Mouse (Mus musculus) adipocyte (in vitro differentiated cells): ENCODE data around the gene Slc35c2.

Experiments
- DNase-seq: peaks from one replicate; pipeline ENCODE4 v3.0.0-alpha.2; 2016; ENCODE audit warnings: low spot score

Gene Slc35c2

DNA sequence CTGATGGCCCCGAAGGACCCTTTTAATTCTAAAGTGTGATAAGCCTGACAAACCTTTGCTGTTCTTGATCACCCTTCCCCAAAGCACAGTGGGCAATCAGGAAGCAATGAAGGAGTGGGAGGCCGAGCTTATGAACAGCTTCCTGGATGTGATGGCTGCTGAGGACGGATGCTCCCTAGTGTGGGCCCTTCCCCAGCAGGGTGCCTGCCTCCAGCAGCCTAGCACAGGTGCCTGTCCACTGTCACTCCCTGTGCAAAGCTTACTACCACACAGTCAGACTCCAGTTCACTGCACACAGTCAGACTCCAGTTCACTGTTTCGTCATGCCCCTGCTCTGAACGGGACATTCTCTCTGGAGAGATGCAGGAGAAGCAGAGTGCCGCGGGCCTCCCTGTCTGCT lies 24.7 kb upstream of the Slc35c2 start:
- no peak for DNase-seq

DNA sequence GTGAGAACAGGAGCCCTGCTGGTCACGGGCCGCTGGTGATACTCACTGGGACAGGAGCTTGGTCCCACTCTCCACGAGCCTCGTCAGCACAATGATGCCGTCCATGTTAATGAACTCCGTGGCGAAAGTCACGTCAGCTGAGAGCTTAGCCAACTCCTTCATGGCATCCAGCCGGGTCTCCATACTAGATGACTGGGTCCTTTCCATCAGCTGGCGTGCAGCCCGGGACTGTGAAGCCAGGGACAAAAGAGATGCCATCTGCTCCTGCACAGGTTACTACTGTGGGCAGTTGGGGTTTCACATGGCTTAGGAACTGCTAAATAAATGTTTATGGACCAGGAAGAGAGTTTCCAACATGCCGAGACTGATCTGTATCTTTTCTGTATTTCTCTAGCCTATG lies 23.9 kb upstream of the Slc35c2 start:
- no peak for DNase-seq

DNA sequence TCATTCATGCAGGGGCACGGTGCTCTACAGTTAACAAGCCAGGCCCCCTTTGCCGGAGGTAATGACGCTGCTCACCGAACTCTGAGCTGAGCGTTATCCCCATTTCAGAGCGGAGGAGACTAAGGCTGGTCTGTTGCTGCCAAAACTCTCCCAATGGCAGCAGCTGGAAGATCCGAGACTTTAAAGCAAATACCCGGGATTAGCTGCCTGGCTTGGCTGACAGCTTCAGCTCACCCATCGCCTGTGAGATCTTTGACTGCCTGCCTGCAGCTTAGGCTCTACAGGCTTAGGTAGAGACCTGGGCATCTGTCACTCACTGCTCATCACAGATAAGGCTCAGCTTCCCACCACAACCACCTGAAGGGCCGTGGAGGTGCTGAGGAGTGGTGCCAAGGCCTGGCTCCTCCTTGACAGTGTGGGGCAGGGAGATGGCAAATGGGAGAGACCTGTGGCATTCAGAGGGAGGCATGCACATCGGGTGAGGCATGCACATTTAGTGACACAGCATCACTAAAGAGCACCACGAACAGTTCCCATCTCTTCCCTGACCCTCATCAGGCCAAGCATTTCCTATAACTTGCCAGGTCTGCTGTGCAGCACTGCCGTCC lies 23.3 kb upstream of the Slc35c2 start:
- no peak for DNase-seq

DNA sequence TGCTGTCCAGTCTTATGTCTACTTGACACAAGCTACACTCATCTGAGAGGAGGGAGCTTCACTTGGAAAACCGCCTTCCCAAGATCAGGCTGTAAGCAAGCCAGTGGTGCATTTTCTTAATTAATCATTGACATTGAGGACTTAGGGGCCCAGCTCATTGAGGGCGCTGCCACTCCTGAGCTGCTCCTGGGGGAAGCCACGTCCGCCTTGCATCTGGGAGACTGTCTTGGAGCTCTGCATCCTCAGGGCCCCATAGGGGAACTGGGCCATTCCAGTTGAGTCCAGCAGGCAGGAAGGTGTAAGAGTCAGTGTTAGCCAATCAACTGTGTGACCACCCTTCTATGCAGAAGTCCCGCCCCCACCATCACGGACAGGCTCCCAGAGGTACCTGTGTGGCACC lies 20.1 kb upstream of the Slc35c2 start:
- no peak for DNase-seq

DNA sequence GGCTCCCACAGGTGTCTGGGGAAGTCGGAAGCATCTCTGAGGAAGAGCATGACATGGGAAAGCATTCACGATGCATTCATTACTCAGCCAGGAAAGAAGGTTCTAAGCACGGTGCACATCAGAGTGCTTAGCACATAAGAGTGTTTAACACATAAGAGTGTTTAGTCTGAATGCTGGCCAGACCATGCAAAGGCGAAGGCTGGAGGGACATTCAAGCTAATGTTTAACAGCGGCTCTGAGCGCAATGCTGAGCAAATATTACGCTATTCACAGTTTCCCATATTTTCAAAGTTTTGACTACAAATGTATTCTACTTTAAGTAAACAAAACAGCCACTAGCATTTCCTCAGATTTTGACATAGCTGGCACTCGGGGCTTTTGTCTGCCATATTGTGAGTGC lies 17.8 kb upstream of the Slc35c2 start:
- DNase-seq = no peak

DNA sequence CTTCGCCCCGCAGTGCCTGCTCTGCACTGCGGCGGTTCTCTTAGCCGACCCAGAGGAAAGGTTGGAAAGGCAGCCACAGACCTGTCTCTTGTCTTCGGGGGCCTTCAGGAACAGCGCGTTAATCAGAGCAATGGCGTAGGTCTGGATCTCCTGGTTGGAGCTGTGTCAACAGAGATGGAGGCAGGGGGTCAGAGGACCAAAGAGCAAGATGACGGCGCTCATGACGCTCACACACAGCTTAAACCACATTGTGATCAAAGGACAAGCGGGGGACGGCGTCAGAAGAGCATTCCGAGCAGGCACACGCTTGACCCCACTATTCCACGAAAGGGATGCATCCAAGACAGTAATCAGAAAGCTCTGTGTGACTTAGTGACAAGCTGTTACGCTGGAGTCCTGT lies 17.1 kb upstream of the Slc35c2 start:
- no peak for DNase-seq

DNA sequence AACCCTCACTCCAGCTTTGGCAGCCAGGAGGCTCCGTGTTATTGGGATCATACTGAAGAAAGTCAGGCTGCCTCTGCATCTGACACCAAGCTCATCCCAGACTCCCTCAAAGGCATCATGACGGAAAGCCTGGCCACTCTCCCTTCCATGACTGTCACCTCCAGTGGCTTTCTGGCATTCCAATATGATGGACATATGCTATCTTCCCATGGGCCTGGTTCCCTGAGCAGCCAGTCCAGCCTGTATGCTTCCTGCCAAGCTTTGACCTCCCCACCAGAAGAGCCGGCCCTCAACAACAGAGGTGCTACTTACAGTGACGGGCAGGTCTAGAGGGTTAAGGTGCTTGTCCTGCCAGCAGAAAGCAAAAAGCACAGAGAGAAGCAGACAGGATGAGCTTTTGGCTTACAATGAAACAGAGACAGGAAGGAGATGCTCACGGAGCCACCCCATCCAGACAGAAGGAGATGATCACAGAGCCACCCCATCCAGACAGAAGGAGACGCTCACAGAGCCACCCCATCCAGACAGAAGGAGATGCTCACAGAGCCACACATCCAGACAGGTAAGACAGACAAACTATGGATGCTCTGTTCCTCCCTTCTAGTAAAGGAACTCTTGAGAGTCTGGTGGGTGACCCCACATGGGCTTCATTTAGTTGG lies 15.8 kb upstream of the Slc35c2 start:
- DNase-seq = no peak

DNA sequence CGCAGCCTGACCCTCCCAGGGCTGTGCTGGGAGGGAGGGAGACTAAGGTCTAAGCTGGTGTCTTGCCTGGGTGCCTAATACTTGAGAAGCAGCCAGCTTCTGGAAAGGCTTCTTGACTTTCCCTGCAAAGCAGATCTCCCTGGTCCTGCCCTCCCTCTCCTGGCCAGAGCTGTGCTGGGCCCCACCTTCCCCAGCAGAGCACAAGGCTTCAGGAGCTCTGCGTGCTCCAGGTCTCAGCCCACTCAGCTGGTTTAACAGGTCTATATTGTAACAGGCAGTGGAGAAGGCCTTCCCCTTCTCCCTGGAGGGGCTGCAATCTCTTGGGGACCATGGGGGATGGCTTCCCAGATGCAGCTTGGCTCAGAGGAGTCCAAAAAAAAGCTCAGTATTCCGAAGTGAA lies 13.7 kb upstream of the Slc35c2 start:
- DNase-seq = no peak

DNA sequence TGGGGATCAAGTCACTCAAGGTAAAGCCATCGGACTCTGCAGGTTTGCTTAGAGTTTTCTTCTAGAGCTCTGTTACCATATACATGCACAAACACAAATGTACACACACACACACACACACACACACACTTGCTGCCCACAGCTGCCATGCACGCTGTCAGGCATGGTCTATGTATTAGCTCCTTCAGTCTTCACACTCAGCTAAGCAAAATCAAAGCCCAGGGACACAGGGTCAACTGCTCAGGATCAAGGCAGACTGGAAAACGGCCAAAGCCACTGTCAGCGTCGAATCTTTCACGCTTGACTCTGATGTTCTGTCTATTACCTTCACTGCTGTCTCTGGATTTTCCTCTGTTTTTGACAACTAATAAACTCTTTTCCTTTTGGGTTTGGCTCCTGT lies 13.2 kb upstream of the Slc35c2 start:
- no peak for DNase-seq

DNA sequence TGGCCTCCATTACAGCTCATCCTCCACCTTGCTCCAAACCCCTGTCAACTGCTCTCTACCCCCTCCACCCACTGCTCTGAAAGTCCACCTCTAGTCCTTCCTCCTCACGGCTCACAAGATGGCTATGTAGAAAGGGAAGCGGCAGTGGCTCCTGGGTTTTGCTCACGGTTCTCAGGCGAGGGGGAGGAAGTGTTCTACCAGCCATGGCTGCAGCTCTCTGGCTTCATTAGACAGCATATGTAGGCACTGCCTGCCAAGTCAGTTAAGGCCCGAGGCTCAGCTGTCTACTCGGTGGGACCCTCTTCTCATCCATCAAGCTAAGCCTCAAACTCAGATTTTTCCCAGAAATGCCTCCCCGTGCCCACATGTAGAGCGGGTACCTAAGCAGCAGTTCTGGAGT lies 12.8 kb upstream of the Slc35c2 start:
- DNase-seq = no peak

DNA sequence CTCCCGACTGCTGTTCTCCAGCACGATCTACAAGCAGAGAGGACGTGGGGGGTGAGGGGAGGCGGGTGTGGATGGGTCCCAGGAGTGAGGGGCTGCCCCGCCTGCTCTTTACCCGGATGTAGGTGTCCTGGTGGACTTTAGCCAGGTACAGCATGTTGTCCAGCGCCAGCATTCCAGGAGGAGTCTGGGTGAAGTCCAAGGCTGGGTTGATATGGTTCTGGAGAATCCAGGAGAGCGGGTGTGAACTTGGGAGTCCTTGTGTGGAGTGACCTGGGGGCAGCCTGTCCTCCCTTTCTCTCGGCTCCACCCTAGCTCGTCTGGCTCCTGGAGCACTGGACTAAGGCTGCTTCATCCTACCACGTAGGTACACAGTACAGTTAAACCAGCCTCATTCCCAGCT lies 9.8 kb upstream of the Slc35c2 start:
- DNase-seq = no peak

DNA sequence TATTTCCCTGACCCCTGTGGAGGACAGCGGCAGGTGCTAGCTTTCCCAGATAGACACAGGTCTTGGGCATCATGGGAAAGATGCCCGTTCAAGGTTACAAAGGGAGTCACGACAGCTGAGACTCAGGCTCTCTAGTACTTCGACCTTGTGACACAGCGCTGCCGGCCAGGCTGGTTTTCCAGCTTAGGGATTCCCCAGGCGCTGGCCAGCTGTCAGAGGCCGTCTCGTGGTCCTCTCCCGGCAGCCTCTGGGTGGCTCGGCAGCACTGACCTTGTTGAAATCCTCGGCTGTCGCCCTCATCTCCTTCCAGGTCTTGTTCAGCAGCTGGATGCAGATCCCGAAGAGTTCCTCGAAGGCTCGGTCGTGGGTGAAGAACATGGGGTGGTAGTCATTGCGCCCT lies 8.9 kb upstream of the Slc35c2 start:
- no peak for DNase-seq

DNA sequence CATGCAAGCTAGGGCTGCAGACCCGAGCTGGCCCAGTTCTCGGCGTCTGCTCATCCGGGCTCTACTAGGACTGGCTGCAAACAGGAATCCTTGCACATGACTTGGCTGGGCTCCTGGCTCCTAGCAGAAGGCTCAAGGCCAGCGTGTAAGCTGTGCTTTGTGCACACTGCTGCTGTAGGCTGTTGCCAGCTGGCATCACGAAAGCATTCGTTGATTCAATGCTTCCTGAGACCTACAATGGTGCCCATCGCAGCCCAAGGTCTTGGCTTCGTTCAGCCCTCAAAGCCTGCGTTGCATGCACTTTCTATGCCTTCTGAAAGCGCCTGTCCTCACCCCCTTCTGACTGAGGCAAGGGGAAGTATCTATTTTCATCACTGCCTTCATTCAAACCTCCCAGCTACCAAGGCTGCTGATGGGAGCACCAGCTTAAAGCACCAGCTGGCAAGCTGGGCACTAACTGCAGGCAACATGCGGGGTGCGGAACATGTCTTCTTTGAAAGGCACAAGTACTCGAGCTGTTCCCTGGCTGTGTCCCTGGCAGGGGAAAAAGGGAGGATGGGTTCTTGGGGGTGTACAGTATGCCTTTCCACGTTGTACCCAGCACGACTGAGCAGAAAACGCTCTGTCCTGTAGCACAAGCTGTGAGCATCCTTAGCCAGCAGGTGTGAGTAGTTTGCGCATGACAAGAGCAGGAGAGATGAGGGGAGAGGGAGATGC lies 804 bp upstream of the Slc35c2 start:
- peak; percentile 97 for DNase-seq

DNA sequence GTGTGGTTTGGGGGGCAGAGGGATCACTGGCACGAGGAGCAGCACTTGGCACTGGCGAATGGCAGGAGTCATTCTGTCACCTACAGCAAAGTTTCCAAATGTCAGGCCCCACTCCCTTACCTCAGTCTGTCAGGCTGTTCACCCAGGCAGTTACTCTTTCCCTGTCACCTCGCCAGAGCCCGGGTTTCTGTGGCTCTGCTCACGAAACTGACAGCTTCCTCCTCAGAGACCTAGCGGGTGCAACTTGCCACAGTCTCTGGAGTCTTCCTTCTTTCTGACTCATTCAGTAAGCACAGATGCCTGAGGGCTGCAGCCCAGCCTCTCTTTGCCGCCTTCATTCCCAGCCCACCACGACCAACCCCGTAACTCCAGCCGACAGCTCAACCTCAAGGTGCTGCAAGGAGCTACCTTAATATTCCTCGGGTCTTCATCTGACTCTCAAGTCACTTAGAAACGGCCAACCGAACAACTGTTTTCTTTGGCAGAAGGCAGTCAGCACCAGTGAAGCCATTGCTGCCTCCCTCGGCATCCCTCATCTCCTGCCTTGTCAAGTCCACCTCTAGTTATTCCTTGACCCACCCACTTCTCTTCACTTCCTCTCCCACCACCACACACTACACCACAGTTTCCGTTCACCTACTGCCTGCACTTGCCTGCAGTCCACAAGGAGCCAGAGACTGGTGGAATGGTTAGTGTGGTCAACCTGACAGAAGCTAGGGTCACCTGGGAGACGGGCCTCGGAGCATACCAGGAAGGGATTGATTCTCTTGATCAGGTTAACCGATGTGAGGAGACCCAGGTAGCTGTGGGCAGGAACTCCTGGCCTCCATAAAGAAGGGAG lies 1.1 kb downstream of the Slc35c2 start:
- DNase-seq = peak; percentile 33

DNA sequence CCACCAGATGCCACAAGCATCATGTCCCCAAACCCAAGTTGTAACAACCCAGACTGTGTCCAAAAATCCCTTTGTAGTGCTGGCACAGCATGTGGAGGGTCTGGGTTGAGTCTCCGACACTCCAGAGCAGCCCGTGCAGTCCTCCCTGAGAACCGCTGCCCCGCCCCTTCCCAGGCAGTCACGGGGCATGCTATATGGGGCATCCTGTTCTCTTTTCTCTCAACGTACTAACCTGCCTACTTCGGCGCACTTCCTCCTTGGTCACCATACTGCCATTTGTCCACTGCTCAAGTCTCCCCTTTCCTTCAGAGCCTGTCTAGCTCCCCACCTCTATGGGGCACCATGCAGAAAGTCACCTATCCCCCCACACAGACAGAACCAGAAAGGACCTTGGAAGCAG lies 2.0 kb downstream of the Slc35c2 start:
- no peak for DNase-seq

DNA sequence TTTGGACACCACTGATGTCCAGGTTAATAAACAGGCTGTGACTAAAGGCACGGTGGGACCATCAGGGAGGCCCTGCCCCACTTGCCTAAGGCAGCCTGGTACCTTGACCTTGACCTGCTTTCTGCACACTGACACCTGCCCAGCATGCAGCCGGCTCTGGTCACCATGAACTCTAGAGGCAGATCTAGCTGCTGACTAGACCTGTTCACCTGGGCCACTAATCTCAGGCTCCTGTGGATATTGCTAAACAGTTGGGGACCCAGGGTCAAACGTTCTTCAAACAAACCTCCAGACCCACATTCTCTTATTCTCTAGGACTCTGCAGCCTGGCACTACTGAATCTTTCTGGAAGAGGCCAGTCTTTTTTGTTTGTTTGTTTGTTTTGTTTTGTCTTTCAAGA lies 2.6 kb downstream of the Slc35c2 start:
- no peak for DNase-seq

DNA sequence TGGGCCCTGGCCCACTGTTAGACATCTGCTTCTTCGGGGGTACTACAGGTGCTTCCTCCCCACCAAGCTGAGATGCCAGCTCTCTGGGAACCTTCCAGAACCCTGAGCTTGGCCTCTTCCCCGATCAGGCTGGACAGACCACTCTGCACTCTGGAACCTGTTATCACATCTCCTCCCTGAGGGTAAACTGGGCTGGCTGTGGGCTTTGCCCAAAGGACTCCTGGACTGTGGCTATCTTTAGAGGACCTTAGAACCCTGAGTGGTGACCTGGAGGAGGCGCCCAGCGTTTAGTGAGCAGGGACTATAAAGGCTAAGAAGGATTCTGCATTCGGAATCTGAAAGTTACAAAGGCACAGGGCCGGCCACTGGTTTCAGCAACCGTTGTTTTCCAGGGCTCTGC lies 3.3 kb downstream of the Slc35c2 start:
- DNase-seq = no peak

DNA sequence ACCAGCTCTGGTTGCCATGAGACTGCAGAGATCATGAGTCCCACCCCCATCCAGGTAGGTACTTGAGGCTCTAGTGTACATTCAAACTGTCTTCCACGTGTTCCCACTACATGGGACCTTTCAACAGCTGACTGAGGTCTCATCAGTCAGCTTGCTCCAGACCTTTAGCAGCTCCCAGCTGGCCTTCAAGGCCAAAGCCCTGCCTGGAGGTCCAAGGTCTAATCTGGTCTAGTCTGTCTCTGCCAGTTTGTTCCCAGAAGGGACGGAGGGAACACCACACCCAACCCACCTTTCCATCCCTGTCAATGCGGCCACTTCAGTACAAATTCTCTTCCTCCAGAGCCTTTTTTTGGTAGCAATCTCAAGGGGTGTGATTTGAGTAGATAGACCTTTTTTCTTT lies 4.0 kb downstream of the Slc35c2 start:
- no peak for DNase-seq

DNA sequence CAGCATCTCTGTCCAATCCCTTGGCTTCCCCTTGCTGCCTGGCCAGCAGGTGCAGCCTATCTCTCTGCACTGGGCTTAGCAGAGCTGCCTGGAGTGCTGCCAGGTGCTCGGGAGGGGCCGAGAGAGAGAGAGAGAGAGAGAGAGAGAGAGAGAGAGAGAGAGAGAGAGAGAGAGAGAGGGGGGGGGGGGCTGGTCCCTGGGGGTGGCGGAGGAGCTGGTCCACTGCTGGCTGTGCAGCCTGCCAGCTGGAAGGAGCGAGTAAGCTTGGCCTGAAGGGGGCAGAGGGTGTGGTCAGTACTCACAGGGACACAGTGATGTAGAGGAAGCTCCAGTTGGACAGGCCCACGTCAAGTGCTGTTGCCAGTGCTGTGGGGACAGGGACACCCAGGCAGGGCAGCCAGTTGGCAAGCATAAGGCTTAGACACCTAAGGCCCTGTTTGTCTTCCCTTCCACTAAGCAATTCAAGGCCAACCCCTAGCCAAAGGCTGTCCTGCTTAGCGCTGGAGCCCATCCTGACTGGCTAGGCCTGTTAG lies 5.8 kb downstream of the Slc35c2 start:
- DNase-seq = no peak

DNA sequence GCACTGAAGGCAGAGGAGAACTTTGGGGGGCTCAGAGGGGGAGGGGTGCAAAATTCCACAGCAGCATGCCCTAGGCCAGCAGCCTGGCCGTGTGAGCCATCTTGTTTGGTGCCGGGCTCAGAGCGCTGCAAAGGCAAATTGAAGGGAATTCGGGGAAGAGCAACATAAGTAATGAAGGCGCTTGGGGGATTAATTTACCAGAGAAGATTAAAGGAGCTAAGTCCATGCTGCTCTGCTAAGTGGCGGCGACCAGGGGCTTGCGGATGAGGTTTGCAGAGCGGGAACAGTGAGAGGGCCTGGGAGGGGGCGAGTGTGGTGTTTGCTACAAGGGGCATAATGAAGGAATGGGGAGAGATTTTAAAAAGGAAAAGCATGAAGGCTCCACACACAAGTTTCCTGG lies 8.3 kb downstream of the Slc35c2 start:
- DNase-seq = no peak

DNA sequence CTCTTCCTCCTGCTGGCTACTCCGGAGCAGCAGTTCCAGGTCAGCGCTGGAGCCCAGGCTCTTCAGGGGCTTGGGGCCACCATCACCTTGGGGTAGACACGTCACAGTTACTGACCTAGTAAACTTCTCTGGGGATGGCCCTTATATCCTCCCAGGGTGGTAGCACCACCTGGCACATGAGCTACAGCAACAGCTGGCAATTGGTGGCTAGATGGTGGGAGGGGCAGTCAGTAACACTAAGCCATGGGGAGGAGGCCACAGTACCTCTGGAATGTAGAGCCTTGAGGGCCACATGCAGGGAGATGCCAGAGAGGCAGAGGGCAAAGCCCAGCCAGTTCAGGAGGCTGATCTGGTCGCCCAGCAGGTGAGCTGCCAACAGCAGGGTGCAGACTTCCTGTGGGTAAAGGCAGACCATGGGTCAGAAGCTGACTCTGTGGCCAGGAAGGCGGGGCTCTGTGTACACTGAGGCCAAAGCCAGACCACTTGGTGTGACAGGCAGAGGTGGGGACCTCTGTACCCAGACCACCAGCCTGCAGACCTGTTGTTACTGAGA lies 10.4 kb downstream of the Slc35c2 start:
- no peak for DNase-seq

DNA sequence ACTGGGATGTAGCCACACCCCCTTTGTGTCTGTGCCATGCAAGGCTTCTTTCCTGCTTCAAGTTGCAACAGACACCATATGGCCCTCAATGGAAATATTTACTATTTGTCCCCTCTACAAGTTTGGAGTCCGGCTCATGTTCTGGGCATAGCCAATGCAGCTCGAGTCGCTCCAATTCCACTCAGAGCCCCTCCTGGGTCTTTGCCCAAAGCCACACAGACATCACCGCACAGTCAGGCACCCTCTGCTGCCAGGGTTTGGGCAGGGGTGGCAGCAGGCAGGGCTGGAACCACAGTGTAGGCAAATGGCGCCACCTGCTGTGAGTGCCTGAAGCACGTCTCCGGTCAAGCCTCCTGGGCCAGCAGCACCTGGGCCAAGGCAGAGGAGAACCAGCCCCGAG lies 11.8 kb downstream of the Slc35c2 start:
- DNase-seq = peak; percentile 58
